Mouse (Mus musculus) gastrocnemius, adult 8-10 months (tissue): ENCODE measurements around the gene Rplp1. TPM values are rescaled to one million over a fixed set of nuclear protein-coding genes. Genes with fewer than 3 reads are reported as not detected.
A peak's percentile ranks its signal among the peaks of the same experiment; 100 is the strongest.

Experiments
- DNase-seq, 2 experiments: peaks; one replicate each; pipeline ENCODE4 v3.0.0; 2022; ENCODE audit warnings: low spot score in 2 of 2
- total RNA-seq, 4 experiments: library from RNA; stranded (reverse); gene quantifications; 2 replicates each; pipeline ENCODE4 v1.2.4; 2022

The Rplp1 gene
- total RNA-seq, 4 experiments from 2014 or later, result 1,384 to 1,601 (median 1,420) TPM

DNA sequence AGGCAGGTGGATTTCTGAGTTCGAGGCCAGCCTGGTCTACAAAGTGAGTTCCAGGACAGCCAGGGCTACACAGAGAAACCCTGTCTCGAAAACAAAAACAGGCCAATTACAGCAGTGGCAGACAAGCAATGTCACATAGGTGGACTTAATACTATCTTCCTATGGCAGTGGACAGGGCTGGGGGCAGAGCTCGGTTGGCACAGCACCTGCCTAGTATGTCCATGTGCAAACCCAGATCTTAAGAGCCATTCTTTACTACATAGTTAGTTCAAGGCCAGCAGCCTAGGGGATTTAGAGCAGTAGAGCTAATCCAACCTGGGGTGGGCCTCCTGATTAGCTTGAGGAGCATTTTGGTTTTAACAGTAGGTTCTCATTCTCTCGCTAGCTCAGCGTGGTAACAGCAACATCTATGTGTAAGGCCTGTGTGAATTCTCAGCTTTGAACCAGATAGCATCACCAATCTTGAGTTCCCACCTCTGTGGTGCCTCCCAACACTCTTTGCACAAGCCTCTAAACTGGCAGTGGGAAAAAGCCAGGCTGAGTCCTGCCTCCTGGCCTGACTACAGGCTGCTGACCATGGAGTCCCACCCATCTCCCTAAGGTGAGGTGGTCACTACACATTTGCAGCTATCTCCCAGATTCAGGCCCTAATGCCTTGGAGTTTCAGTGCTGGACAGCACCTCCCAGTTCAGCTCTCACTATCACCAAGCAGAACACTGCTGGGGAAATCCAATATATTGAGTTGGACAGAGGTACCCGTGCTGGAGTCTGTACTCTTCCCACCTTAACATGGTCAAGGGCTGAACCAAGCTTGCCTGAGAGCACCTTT is 2.8 kb downstream of the Rplp1 start:
- DNase-seq, result no peak

DNA sequence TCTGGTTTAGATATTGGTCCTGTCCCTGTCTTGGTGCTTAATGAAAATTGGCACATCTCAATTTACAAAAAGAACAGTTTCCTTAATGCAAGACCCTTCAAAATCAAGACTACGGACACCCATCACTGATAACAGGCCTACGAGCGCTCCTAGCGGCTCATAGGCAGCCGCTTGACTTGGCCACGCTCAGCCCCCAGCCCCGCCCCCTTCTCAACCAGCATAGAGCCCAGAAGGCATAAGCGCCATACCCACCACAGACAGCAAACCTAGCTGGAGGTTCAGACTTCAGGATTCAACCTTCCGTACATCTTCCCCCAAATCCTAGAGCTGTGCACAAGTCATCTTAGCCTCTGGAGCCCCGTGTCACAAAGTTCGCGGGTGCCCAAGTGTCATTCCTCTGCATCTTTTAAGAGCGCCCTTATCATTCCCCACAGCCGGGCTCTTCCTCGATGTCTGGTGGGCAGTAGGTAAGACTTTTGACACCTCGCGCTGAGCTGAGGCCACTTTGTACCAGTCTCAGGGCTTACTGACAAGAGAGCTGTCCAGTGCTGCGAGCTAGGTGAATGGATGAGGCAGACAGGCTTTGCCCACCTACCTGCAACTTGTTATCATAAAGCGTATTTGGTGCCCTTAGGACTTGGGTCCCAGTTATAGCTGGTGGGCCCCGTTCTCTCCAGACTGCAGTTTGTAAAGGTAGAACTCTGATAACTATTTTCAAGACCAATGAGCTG is 3.7 kb downstream of the Rplp1 start:
- DNase-seq, result no peak

DNA sequence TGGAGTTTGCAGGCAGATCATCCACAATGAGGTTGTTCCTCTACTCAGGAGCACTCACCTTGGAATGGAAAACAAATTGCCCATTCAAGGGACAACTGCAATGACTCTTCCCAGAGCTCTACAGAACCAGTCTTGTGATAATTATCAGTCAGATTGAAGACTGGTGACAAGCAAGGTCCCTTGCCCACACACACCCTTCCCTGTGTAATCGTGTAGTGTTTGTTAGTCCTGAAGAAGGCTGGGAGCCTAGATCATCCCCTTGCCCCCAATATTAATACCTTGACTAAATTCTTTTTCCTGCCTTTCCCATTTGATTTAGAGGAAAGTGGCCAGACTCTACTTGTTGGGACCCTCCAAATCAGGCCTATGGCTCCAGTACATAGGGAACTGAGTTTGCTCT is 4.7 kb downstream of the Rplp1 start:
- no peak for DNase-seq

DNA sequence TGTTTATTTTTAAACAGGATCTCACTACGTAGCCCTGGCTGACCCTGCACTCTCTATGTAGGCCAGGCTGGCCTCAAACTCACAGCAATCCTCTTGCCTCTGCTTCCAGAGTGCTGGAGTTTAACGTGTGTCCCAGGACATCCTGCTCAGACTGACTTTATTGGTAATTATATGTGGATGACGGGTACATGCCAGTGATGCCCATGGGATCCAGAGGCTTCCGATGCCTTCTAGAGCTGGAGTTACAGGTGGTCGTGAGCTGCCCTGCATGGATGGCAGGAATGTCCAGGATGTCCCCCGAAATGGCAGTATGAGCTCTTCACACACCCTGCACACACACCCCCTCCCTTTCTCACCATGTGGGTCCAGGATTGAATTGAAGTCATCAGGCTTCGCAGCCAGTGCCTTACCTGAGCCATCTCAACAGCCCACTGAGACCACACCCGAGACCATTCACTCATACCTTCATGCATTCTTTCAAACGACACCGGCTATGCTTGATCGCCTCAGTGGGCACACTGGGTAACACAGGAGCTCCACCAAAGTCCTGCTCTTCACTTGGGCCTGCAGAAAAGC is 5.4 kb downstream of the Rplp1 start:
- DNase-seq, result no peak

DNA sequence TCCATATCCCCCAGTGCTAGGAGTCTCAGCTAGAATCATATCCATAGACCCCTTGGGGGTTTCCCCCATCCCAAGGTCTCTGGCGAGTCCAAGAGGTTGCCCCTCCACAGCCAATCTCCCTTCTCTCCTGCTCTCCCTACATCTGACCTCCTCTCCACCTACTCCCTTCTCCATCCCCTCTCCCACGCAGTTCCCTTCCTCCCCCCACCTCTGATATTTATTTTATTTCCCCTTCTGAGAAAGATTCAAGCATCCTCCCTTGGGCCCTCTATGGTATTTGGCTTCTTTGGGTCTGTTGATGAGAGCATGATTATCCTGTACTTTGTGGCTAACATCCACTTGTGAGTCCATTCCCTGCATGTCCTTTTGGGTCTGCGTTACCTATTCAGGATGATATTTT is 6.0 kb downstream of the Rplp1 start:
- DNase-seq, result no peak

DNA sequence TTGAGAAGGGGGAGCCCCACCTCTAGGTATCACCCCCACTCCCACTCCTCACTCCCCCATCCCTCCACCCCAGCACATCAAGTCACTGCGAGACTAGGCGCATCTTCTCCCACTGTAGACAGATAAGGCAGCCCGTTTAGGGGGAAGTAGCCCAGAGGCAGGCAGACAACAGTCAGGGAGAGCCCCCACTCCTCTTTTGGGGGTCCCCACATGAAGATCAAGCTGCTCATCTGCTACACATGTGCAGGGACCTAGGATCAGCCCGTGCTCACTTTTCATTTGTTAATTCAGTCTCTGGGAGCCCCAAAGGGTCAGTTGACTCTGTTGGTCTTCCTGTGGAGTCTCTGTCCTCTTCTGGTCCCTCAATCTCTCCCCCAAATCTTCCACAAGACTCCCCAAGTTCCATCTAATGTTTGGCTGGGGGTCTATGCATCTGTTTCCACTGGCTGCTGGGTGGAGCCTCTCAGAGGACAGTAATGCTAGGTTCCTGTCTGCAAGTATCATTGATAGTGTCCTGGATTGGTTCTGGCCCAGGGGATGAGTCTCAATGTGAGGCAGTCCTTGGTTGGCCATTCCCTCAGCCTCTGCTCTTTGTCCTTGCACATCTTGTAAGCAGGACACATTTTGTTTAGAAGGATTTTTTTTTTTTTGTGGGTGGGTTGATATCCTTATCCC is 6.6 kb downstream of the Rplp1 start:
- DNase-seq, result no peak

DNA sequence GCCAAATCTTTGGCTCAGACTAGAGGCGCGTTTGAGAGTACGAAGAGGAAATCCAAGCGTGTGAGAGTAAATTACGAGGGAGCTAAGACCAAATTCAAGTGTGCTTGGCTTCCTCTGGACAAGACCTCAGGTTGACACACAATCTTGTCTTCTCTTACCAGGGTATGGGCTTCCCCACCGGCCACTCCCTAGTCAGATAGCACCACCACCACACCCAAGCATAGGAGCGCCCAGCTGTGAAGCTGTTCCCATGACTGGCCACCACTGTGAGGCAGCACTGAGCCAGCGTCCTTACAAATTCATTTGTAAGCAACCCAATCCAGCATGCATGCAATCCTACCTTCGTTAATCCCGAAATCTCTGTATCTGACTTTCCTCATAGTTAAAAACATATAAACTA is 7.4 kb downstream of the Rplp1 start:
- DNase-seq, result no peak

DNA sequence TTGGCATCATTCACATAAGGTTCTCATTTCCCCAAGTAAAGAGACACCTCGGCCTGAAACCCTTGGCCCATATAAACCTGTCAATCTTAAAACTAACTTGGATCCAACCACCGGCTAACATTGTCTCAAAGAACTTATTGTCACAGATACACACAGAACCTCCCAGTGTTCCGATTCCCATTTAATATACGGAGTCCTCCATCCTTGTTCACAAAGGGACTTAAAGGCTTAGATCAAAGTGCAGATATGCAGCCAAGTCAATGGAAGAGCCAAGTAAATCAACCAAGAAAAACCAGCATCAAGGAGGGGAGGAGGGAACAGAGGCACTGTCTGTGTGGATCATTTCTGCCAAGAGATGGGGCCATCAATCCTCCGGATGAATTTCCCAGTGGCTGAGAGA is 8.8 kb downstream of the Rplp1 start:
- no peak for DNase-seq

DNA sequence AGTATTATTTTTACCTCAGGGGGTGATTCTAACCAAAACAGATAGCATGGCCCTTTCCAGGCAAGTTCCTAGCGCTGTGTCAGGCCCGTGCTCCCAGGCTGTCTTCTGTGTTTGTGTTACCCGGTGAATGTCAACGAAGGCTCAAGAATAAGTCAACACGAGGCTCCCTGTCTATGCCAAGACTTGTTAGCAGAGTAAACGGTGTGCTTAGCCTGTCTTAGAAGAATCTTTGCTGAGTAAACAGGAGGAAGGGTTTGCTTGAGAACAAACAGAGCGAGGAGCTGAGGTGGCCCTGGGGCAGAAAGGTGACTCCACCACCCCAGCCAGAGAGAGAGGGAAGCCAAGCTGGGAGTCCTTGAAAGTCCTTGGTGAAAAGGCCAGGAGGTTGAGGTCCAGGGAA is 10.1 kb downstream of the Rplp1 start:
- no peak for DNase-seq

DNA sequence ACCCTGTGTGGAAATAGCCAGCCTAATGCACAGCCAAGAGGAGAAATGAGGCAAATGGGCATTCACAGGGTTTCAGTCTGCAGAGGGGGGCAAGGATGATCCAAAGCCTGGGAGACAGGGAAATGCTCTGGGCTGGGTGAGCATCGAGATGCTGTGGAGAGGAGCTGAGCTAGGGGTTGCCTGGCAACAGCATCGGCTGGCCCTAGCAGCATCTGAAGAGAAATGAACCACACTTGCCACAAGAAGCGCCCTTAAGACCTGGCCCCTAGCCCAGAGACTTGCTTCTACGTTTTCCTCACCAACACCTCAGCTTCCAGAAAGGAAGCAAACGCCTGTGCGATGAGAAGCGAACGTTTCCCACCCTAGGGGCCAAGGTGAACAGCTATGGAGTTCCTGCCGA is 11.9 kb downstream of the Rplp1 start:
- no peak for DNase-seq

DNA sequence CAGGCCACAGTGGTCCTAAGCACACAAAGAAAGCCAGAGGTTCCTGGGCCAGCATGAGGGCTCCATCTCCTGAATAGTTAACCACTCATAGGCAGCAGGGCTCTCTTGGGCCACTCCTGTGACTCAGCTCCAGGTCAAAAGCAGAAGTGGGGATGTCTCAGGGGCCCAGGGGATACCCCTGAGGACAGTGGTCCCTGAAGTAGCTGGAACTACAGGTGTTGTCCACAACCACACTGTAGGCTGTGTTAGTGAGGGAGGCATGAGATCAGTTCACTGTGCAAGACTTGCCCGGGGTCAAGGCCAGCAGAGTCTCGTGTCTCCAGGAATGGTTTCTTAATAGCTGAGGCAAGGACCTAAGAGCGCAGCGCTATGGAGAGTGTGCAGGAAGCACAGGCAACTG is 12.8 kb downstream of the Rplp1 start:
- DNase-seq, result no peak

DNA sequence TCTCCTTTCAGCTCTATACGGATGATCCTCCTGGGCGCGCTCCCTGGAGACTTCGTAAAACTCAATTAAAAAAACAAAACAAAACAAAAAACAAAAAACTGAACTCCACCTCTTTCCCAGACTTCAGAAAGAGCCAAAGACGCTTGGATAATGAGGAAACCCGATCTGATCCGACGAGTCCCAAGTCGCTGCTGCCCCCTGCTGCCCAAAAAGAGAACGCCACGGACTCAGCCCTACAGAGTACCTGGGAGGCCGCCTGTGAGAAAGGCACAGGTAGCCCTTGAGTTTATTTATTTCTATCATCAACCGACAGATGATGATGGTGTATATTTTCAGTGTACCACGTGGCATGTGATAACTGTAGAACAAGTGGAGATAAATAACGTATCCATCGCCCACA is 14.5 kb downstream of the Rplp1 start:
- peak; percentile 52 to 61 for DNase-seq

DNA sequence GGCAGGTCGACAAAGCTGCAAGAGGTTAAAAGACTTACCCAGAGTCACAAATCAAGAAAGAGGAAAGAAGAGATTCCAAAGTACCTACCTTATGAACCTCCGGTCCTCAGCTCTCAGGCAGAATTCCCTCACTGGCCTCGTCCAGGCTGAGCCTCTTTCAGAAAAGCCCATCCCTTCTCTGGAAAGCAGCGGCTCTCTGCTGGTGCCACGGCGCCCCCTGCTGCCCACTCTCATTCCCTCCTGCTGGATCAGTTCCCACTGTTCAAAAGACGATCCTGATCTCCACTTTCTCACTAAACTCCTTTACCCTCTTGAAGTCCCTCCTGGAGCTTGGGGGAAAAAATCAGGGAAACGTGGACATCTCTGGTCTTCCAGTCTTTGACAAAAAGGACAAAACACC is 15.9 kb downstream of the Rplp1 start:
- peak; percentile 55 to 59 for DNase-seq

DNA sequence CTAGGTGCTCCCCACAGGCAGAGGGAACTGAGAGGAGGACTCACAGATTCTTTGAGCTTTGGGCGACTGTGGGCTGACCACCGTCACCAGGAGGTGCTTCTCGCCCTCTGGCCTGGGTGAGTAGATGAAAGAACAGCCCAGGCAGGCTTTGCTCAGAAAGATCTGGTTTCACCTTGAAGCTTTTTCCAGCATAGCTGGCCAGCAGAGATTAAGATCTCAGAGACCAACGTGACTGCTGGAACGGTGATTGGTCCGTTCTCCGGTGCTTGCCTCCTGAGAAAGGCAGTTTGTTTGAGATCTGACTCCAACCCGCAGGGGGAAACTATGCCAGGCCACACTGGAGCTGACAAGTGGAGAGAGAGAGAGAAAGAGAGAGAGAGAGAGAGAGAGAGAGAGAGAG is 19.3 kb downstream of the Rplp1 start:
- peak; percentile 11 to 26 for DNase-seq

DNA sequence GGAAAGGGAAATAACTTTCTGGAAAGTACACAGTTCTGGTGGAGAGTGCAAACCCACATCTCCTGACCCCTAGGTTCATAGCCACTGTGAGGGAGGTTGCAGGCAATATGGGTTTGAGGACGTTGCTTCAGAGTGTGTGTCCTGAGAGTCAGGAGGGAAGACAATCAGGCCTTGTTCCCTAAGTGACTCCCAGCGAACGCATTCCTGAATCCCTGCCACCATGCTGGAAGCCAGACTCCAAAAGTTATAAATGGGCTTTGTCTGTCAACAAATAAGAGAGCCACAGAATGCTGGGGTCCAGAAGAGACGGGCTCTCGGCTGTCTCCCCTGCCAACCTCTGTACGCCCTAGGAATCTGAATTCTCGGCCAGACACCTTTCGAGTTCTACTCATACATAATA is 24.5 kb downstream of the Rplp1 start:
- DNase-seq, result no peak

DNA sequence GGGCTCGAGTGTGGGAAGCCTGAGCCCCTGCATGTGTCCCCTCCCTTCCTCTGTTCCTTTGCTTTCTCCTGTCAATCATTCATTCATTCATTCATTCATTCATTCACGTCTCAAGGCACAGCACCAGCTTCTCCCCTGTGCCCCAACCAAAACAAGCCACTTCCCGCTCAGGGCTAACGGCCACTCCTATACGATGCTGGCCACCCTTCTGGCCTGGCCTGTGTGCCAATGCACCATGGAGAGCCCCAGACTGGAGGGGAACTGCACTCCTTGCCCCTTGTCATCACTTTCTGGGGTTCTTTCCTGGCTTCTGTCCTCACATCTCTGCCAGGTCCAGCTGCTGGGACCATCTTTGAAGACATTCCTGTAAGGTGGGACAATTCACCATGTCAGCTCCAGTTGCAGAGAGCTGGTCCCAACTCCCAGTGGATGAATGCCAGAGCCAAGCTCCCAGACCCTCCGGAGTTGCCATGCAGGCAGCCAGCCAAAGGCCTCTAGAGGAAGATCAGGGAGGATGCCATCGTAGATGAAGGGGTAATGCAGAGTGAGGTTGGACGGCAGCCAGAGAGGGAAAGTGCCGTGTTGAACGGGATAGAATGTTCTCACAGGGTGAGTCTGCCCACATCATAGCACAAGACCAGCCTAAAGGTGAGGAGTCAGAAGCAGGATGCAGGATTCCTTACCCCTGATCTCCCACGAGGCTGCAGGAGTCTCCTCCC is 26.5 kb downstream of the Rplp1 start:
- DNase-seq, result no peak

DNA sequence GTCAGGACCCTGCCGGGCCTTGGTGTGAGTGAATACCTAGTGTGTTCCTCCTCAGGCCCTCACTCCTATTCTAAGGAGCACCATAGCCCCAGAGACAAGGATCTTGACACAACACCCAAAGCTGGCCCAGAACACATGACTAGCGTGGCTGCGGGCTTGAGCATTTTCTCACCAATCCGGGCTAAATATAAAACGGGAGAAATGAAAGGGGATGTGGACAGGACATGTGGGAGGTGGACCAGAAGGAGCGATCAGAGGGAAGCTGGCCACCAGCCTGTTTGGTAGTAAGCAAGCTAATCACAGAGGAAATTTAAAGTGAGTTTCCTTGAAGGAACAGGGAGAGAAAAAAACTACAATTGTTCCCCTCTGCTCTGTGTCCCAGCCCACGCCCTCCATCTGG is 28.4 kb downstream of the Rplp1 start:
- DNase-seq, result no peak

DNA sequence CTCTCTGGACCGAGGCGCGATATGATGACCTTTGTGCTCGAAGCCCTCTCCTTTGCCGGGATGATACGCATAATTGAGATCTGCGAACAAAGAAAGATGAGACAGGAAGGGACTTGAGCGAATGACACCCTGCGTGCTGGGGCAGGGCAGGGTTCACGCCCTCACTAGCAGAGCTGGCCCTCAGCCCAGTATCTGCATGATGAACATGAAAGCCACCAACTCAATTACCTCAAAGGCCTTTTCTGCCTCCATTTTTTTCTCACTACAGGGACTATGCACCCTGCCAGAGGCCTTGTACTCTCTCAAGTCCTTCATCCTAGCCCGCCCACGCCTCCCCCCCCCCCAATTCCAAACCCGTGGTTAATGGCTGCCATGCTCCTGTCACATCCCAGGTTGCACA is 29.4 kb downstream of the Rplp1 start:
- no peak for DNase-seq

DNA sequence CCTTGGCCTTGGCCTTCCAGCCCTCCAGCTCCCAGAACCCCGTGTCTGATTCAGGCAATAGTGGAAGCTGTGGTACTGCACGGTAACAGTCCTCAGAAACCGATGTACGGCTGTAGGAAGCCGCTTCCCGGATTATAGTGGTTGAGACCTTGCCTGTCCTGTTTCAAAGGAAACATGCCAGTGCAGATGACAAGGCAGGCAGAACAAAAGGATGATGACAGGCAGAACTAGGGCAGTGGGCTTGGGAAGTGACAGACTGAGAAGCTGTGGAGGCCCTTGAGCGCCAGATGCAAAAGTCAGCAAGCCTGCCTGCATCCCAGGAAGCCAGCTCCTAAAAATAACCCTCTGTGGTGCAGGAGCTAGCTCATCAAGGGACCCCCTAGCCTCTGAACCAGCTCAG is 30.0 kb downstream of the Rplp1 start:
- no peak for DNase-seq

DNA sequence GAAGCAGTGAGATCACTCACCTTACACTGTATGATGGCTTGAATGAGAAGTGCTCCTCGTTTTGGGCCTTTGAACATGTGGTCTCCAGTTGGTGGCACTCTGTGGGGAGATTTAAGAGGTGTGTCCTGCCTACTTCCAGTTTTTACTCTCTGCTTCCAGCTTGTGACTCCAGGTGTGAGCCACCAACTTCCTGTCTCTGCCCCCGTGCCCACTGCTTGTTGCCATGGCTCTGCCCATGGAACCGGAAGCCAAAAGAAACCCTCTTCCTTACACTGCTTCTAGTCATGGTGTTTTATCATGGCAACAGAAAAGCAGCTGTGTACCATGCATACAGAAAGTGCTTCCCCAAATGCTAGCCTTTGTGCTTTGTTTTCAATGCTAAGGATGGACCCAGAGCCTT is 32.2 kb downstream of the Rplp1 start:
- no peak for DNase-seq

DNA sequence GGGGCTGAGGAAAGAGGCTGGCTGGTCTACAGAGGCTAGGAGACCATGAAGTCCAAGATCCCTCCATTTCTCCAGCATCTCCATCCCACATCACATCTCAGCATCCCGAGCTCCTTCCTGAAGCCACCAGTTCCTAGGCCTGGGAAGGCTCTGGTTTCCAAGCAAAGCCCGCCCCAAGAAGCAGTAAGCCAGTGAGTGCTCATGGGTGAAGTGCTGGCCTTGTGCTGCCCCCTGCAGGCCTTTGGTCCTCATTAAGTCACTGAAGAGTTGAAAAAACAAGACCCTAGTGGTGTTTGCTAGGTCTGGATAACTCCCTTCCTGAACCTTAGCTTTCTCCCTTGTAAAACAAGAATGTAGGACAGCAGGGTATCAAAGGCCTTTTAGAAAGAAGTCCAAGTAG is 35.5 kb downstream of the Rplp1 start:
- peak; percentile 26 to 36 for DNase-seq
